Mouse (Mus musculus) neural tube, embryonic 15.5 days (tissue): ENCODE measurements around the gene Sbk3. TPM values are rescaled to one million over a fixed set of nuclear protein-coding genes. Genes with fewer than 3 reads are reported as not detected.
"Not testable (repeated sequence)": the region's sequence is repeated elsewhere in the genome, so short reads cannot be mapped to it uniquely, and the experiment has no call there.

Experiments
- ATAC-seq: fragments of 200-750 bp; cut with Nextera tagmentation; 2 replicates; pipeline ENCODE4 v1.8.0; 2017; ENCODE audit warnings: mild to moderate bottlenecking, moderate TSS enrichment, moderate library complexity; ENCODE audit not compliant: low FRiP score
- H3K27ac ChIP-seq: fragments of 300-500 bp; sonication (generic); replicated peaks from 2 replicates; pipeline ENCODE4 v1.5.1; 2015; ENCODE audit warnings: mild to moderate bottlenecking, inconsistent platforms
- H3K27me3 ChIP-seq: fragments of 300-500 bp; sonication (generic); replicated peaks from 2 replicates; pipeline ENCODE4 v1.6.1; 2015; ENCODE audit warnings: inconsistent platforms
- H3K36me3 ChIP-seq: fragments of 300-500 bp; sonication (generic); 2 replicates; pipeline ENCODE4 v1.6.1; 2015; ENCODE audit warnings: inconsistent platforms
- H3K4me1 ChIP-seq: fragments of 300-500 bp; sonication (generic); 2 replicates; pipeline ENCODE4 v1.6.1; 2015; ENCODE audit warnings: inconsistent platforms
- H3K4me2 ChIP-seq: fragments of 300-500 bp; sonication (generic); 2 replicates; pipeline ENCODE4 v1.6.1; 2015; ENCODE audit warnings: inconsistent platforms, mild to moderate bottlenecking, moderate library complexity
- H3K4me3 ChIP-seq: fragments of 300-500 bp; sonication (generic); replicated peaks from 2 replicates; pipeline ENCODE4 v1.5.1; 2015; ENCODE audit warnings: mild to moderate bottlenecking, inconsistent platforms
- H3K9ac ChIP-seq: fragments of 300-500 bp; sonication (generic); replicated peaks from 2 replicates; pipeline ENCODE4 v1.6.1; 2015; ENCODE audit warnings: mild to moderate bottlenecking, inconsistent platforms
- H3K9me3 ChIP-seq: fragments of 300-500 bp; sonication (generic); replicated peaks from 2 replicates; pipeline ENCODE4 v1.6.1; 2016; ENCODE audit warnings: inconsistent platforms
- WGBS: fragments of 180-500 bp; shearing (Covaris S2); methylation state at CpG from one replicate; pipeline ENCODE4 v1.1.7; 2015; ENCODE audit warnings: mixed read lengths; 5-methylcytosine and 5-hydroxymethylcytosine counted together
- polyA plus RNA-seq: library from polyadenylated mRNA; unstranded; fragments of >200 nt; fragmentation: Nextera tagmentation; extraction: Ambion mirVana; gene quantifications from 2 replicates; pipeline ENCODE4 v1.2.1, GENCODE M21; 2015

Sbk3 gene
- polyA plus RNA-seq, 1 experiment from 2014 or later, result 0.35 TPM

DNA sequence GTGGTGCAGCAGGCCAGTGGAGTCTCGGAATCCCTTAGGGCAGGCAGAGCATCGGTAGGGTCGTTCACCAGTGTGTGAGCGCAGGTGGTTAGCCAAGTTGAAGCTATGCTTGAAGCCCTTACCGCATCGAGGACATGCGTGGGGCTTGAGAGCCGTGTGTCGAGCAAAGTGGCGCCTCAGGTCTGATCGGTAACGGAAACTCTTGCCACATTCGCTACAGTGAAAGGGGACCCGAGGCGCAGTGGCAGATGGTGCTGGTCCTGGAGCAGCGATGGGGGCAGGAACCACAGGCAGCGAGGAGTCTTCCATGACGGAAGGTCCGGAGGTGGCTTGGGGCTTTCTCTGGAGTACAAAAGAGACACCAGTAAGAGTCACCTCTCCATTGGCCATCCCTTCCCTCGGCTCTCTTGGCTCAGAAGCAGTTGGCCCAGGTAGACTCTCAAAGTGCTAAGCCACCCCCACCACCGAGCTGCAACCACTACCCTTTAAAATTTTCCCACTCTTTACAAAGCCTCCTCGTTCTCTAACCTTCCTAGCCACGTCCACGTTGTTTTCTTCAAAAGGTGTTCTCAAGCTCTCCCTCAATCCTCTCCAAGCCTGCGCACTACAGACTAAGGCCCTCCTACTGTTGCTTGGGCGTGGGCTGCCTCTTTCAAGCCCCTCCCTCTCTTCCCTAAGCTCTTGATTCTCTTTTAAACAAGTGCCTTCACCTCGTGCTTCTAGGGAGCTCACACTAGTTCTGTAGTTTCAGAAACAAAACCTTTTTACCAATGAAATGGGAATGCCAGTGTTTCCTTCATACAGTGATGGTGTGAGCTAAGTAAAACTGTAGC lies 41.9 kb upstream of the Sbk3 start:
- Histone ChIP-seq H3K4me2 (peak overlapping the region; percentile 69; the same call in 1 of the 2 replicates), H3K9ac (no peak overlapping the region), H3K4me1 (peaks cover 16% of the 10 kb centered on the region), H3K9me3 (no peaks in the 10 kb centered on the region), H3K27ac (no peak overlapping the region), H3K27me3 (no peaks in the 10 kb centered on the region), H3K36me3 (peaks cover 48% of the 10 kb centered on the region), H3K4me3 (no peak overlapping the region)
- WGBS, result 94% methylated on average over 27 of the region's 27 CpGs
- no peak for ATAC-seq

DNA sequence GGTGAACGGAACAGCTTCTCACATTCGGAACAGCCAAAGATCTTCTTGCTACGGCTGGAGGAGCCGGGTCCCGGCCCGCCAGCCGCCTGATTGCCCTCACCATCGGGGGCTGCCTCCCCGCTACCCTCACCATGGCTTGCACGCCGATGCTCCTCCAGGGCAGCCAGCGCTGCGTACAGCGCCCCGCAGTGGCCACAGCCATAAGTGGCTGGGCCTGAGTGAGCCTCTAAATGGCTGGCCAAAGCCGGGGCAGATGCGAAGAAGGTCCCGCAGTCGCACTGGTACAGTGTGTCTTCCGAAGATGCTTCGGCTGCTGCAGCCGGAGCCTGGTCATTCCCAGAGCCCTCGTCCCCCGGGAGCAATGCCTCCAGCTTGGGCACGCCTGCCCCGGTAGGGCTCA lies 37.3 kb upstream of the Sbk3 start:
- Histone ChIP-seq H3K27ac (no peak overlapping the region), H3K4me3 (no peak overlapping the region), H3K9ac (no peak overlapping the region), H3K27me3 (no peaks in the 10 kb centered on the region), H3K4me1 (0 out of 2 replicates have a peak, but pooled peaks cover 2% of the 10 kb centered on the region), H3K4me2 (no peak overlapping the region), H3K36me3 (peaks cover 63% of the 10 kb centered on the region), H3K9me3 (no peaks in the 10 kb centered on the region)
- 95% methylated on average over 26 of the region's 26 CpGs for whole genome bisulfite sequencing
- no peak for ATAC-seq

DNA sequence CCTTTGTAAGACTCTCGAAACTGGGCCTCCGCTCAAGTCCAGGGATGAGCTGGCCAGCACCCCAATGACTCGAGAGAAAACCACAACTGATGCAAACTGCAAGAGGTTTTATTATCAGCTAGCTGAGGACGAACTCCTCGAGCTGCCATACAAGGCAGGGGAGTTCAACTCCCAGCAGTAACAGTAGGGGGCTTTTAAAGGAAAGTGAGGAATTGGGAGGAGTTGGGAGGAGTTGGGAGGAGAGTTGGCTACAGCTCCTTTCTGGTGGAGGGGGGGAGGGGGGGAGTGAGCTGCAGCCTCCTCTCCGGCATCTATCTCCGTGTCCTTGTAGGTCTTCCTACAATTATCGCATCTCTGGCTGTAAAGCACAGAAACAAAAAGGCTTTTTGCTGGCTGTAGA lies 31.9 kb upstream of the Sbk3 start:
- not testable (repeated sequence) for H3K4me1 ChIP-seq, H3K9ac ChIP-seq, H3K9me3 ChIP-seq, ATAC-seq, H3K4me2 ChIP-seq, H3K27ac ChIP-seq, H3K4me3 ChIP-seq, H3K27me3 ChIP-seq
- WGBS, result 71% methylated on average over 8 of the region's 8 CpGs
- H3K36me3 ChIP-seq, result peaks cover 14% of the 10 kb centered on the region

DNA sequence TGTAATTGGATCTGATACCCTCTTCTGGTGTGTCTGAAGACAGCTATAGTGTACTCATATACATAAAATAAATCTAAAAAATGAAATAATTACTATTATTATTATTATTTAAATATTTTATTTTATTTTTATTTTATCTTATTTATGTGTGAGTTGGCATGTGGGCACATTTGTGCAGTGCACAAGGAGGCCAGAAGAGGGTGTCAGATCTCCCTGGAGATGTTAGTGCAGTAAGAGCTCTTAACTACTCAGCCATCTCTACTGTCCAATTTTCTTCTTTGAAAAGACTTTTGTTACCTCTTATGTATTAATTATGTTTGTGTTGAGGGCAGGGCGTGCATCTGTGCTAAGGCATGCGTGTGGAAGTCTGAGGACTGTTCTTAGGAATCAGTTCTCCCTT lies 28.9 kb upstream of the Sbk3 start:
- H3K36me3 ChIP-seq, result no peaks in the 10 kb centered on the region
- no peak overlapping the region for H3K4me3 ChIP-seq
- no peak overlapping the region for H3K27ac ChIP-seq
- no peaks in the 10 kb centered on the region for H3K27me3 ChIP-seq
- WGBS, result 72% methylated on average over 2 of the region's 2 CpGs
- no peak for ATAC-seq
- no peaks in the 10 kb centered on the region for H3K9me3 ChIP-seq
- H3K4me1 ChIP-seq, result peaks cover 13% of the 10 kb centered on the region
- no peak overlapping the region for H3K4me2 ChIP-seq
- no peak overlapping the region for H3K9ac ChIP-seq

DNA sequence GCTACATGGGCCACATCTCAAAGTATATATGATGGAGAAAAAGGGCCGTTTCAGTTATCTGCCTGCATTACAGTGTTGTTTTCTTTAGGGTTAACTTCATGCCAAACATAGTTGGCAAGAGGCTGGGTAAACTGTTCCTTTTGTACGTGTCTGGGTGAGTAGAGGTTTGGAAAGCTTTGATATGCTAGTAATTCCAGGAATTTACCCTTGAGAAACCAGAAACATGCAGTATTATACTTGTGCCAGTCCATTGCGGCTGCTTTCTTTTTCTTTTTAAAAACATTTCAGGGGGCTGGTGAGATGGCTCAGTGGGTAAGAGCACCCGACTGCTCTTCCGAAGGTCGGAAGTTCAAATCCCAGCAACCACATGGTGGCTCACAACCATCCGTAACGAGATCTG lies 26.0 kb upstream of the Sbk3 start:
- H3K27me3 ChIP-seq, result no peaks in the 10 kb centered on the region
- H3K9me3 ChIP-seq, result no peaks in the 10 kb centered on the region
- no peak for ATAC-seq
- peaks cover 16% of the 10 kb centered on the region for H3K36me3 ChIP-seq
- peak overlapping the region; percentile 77 for H3K4me2 ChIP-seq
- peak overlapping the region; percentile 81 for H3K9ac ChIP-seq
- peaks cover 41% of the 10 kb centered on the region for H3K4me1 ChIP-seq
- WGBS, result 68% methylated on average over 6 of the region's 8 CpGs
- H3K27ac ChIP-seq, result peak overlapping the region; percentile 90
- H3K4me3 ChIP-seq, result peak overlapping the region; percentile 73

DNA sequence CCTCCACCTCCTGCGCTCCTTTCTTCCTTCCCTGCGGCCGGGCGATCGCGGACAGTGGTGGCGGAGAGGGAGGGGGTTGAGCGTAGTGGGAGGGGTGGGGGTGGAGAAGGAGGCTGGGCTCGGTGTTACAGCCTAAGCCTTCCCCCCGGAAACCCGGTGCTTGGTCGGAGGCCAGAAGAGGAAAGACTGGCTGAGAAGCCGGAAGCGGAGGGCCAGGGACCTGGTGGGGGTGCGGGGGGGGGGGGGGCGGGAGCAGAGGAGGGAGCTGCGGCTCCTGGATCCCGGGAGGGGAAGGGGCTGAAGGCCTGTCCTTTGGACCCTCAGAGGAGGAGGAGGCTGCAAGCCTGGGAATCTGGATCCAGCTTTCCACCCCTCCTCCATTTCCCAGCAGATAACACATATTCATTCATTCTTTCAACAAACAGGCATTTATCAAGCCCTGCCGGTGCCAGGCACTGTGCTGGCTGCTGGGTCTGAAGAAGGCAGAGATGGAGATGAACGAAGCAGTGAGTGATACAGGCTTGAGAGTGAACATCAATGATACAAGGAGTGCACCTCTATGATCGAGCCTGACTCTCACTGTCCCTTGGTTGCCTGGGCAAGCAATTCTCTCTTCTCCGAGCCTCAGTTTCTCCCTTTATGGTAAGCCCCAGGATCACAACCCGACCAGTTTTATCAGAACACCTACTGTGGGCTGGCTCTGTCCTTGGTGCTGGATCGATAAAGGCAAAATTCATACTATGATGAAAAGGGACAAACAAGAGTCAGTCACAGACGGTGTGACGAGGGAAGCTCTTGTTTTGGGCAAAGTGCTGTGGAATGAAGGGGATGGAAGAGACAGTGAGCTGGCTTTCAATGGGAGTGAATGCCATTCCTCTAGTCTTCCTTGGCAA lies 25.3 kb upstream of the Sbk3 start, which contains the start of gene Zfp579:
Gene Zfp579 (minus strand): TSS at position 156 of the 893 bp plus-strand sequence.
- no peaks in the 10 kb centered on the region for H3K27me3 ChIP-seq
- WGBS, result 4% methylated on average over 20 of the region's 26 CpGs

DNA sequence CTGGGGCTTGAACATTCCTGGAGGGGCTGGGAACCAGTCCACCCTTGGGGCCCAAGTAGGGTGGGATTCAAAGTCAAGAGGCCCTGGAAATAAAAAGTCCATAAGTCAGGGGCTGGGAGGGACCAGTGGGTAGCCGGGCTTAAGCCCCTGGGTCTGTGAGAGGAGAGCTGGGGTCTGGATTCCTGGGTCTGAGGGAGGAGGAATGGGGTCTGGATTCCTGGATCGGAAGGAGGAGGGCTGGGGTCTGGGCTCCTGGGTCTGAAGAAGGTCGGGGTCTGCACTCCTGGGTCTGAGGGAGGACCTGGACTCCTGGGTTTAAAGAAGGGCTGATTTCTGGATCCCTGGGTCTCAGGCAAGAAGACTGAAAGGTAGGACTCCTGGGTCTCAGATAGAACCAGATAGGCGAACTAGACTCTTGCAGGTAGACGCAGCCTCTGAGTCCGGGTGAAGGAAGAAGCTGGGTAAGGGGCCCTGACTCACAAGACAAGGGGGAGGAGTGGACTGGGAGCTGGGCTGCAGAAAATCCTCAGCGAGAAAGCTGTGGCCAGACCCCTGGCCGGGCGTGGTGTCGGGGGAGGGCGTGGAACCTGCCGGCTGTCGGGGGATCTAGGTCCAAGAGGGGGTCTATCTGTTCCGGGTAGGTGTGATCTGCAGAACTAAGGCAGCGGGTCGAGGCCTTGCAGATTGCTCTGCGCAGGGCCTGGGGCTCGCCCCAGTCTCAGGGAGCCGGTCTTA lies 24.5 kb upstream of the Sbk3 start:
- peaks cover 31% of the 10 kb centered on the region for H3K36me3 ChIP-seq
- H3K27me3 ChIP-seq, result no peaks in the 10 kb centered on the region
- no peaks in the 10 kb centered on the region for H3K9me3 ChIP-seq
- peaks cover 41% of the 10 kb centered on the region for H3K4me1 ChIP-seq
- 7% methylated on average over 19 of the region's 19 CpGs for WGBS
- peak overlapping the region; percentile 77 for H3K4me2 ChIP-seq
- peak; percentile 13 for ATAC-seq
- peak overlapping the region; percentile 73 for H3K4me3 ChIP-seq
- peak overlapping the region; percentile 75 for H3K27ac ChIP-seq
- H3K9ac ChIP-seq, result peak overlapping the region; percentile 81

More for the DNA sequence above, 25.3 kb upstream of the Sbk3 start, which contains the start of gene Zfp579:
- peak within 1 kb of the TSS; percentile 81 for H3K9ac ChIP-seq
- no peaks in the 10 kb centered on the region for H3K9me3 ChIP-seq
- H3K4me1 ChIP-seq, result peaks cover 41% of the 10 kb centered on the region
- peaks cover 23% of the 10 kb centered on the region for H3K36me3 ChIP-seq
- peak within 1 kb of the TSS; percentile 77 for H3K4me2 ChIP-seq
- peak; percentile 88 for ATAC-seq
- H3K4me3 ChIP-seq, result peak within 1 kb of the TSS; percentile 73
- H3K27ac ChIP-seq, result peak within 1 kb of the TSS; percentile 90

DNA sequence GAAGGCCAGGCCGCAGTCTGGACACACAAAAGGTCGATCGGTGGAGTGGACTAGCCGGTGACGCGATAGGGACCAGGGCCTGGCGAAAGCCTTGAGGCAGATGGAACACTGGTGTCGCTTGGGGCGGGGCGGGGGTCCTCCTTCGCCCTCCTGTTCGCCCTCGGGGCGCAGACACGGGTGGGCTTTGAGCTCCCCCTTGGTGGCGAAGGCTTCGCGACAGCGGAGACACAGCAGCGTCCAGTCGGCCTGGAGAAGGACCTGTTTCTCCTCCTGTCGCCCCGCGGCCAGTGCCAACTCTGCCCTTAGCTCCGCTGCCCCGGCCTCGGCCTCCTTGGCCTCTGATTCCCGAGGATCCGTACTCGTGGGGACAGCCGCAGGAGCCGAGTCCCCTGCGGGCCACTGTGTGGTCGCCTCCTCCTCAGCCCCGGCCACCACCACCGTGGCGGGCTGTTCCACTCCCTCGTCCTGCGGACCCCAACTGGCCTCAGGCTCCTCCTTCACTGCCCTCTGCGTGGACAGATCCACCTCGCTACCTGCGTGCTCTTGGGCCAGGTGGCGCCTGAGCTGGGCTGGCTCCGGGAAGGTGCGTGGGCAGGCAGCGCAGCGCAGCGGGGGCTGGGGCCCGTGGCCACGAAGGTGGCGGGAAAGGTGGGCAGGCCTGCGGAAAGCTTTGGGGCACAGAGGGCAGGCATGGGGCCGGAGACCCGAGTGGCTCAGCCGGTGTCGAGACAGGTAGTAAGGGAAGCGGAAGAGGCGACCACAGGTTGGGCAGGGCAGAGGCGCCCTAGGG lies 23.2 kb upstream of the Sbk3 start:
- H3K9ac ChIP-seq, result peak overlapping the region; percentile 81; the same call in 1 of the 2 replicates
- peak overlapping the region; percentile 77 for H3K4me2 ChIP-seq
- no peaks in the 10 kb centered on the region; the same call in 1 of the 2 replicates for H3K27me3 ChIP-seq
- peaks cover 31% of the 10 kb centered on the region for H3K36me3 ChIP-seq
- no peak overlapping the region for H3K27ac ChIP-seq
- WGBS, result 46% methylated on average over 59 of the region's 59 CpGs
- H3K4me3 ChIP-seq, result peak overlapping the region; percentile 73
- H3K4me1 ChIP-seq, result peaks cover 41% of the 10 kb centered on the region
- ATAC-seq, result no peak
- no peaks in the 10 kb centered on the region for H3K9me3 ChIP-seq

DNA sequence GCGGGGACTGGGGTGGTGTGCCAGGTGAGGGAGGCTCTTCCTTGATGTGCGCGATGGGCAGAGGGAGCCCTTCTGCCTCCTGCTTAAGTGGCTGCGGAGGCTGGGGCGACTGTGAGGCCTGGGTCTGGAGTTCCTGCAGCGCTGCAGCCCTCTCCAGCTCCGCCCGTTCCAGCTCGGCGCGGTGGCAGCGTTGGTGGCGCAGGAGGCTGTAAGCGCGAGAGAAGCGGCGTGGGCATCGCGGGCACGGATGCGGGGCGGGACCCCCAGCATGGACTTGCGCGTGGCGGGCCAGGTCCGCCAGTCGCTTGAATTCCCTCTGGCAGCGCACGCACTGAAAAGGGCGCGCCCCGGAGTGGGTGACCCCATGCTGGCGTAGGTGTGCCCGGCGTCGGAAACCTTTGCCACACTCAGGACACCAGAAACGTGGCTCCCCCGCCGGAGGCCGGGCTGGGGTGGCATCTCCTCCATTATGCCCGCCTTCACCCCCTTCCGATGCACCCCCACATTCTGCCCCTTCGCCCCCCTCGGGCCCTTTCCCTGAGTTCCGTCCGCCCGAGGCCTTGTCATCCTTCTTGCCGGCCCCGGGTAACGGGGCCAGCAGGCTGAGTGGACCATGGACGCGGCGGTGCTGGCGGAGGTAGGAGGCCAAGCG lies 22.5 kb upstream of the Sbk3 start:
- peak overlapping the region; percentile 77 for H3K4me2 ChIP-seq
- H3K9ac ChIP-seq, result peak overlapping the region; percentile 6; the same call in 1 of the 2 replicates
- H3K27ac ChIP-seq, result no peak overlapping the region
- H3K4me3 ChIP-seq, result peak overlapping the region; percentile 73
- no peaks in the 10 kb centered on the region; the same call in 1 of the 2 replicates for H3K27me3 ChIP-seq
- peaks cover 41% of the 10 kb centered on the region for H3K4me1 ChIP-seq
- 34% methylated on average over 50 of the region's 55 CpGs for WGBS
- ATAC-seq, result no peak
- peaks cover 31% of the 10 kb centered on the region for H3K36me3 ChIP-seq
- H3K9me3 ChIP-seq, result no peaks in the 10 kb centered on the region

DNA sequence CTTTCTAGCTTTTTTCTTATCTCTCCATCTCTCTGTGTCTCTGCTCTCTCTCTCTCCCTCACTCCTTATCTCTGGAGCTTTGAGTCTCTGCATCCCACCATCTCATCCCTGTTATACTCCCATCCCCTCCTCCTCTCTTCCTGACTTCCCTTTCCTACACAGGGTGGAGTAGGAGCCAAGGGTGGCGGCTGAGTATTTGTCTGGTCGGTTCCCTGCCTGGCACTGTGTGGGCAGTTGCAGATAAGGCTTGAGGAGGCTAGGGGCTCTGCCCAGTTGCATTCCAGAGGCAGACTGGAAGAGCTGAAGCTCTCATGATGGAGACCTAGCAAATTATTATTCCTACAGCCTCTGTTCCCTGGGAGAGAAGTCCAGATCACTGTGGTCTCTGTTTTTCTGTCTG lies 17.3 kb upstream of the Sbk3 start:
- Histone ChIP-seq H3K9me3 (no peaks in the 10 kb centered on the region), H3K4me2 (no peak overlapping the region), H3K36me3 (peaks cover 25% of the 10 kb centered on the region), H3K27ac (no peak overlapping the region), H3K4me1 (peaks cover 11% of the 10 kb centered on the region), H3K27me3 (no peaks in the 10 kb centered on the region; the same call in 1 of the 2 replicates), H3K4me3 (no peak overlapping the region), H3K9ac (no peak overlapping the region)
- WGBS, result 66% methylated on average over 2 of the region's 2 CpGs
- no peak for ATAC-seq
